Mouse (Mus musculus): Measurements from ENCODE around the gene Nmrk2. TPM values are rescaled to one million over a fixed set of nuclear protein-coding genes. Genes with fewer than 3 reads are reported as not detected.
A peak's percentile ranks its signal among the peaks of the same experiment; 100 is the strongest.

Gene Nmrk2
- polyA plus RNA-seq, 1 experiment, result 0.97 TPM

DNA sequence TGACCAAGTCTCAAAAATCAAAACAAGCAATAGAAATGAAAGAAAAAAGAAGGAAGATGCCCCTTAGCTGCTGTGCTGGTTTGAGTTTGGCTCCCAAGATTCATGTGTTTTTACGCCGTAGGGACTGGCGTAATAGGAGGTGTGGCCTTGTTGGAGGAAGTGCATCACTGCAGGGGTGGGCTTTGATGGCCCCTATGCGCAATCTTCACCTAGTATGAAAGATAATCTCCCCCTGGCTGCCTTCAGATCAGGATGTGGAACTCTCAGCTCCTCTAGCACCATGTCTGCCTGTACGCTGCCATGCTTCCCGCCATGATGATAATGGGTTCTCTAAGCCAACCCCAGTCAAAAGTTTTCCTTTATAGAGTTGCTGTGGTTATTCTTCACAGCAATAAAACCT lies 14.4 kb upstream of the Nmrk2 start:
- DNase-seq, result no peak
- H3K4me3 ChIP-seq (ENCODE audit: insufficient read depth, low read depth, low read length), result no peak overlapping the region
- no peaks in the 10 kb centered on the region for H3K27me3 ChIP-seq (replicated peaks; ENCODE audit: control insufficient read depth, insufficient read depth, low read length)
- TF ChIP-seq POLR2A (IDR thresholded peaks at IDR 0.05; ENCODE audit: low read depth, low read length), result no peak
- TF ChIP-seq CTCF (conservative IDR thresholded peaks at IDR 0.05; ENCODE audit: insufficient read depth, insufficient read length, low read depth, low read length), result no peak
- 0 out of 2 replicates have a peak, but pooled peaks cover 3% of the 10 kb centered on the region for H3K4me1 ChIP-seq (ENCODE audit: control insufficient read depth, insufficient read depth, low read length)
- no peaks in the 10 kb centered on the region for H3K36me3 ChIP-seq (ENCODE audit: control insufficient read depth, insufficient read depth, low read length)
- WGBS, result 86% methylated on average over 6 of the region's 6 CpGs
- H3K27ac ChIP-seq (ENCODE audit: insufficient read depth, low read depth, low read length), result no peak overlapping the region

DNA sequence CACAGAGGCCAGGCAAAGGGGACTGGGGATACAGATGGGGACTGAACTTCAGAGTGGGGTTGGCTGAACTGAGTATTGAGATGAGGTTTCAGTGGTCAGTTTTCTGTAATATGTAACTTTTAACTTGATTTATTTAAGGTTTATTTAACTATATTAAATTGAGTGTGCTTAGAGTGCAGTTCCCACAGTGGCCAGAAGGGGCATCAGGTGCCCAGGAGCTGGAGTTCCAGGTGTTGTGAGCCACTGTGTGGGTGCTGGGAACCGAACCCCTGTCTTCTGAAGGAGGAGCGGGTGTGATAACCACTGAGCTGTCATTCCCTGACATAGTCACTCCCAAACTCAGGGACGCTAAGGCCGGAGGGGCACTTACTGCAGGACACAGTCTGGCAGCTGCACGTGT lies 8.3 kb upstream of the Nmrk2 start:
- WGBS, result 98% methylated on average over 5 of the region's 5 CpGs
- Histone ChIP-seq H3K27me3 (replicated peaks; ENCODE audit: control insufficient read depth, insufficient read depth, low read length) (no peaks in the 10 kb centered on the region), H3K27ac (ENCODE audit: insufficient read depth, low read depth, low read length) (no peak overlapping the region), H3K4me3 (ENCODE audit: insufficient read depth, low read depth, low read length) (no peak overlapping the region), H3K36me3 (ENCODE audit: control insufficient read depth, insufficient read depth, low read length) (no peaks in the 10 kb centered on the region), H3K4me1 (ENCODE audit: control insufficient read depth, insufficient read depth, low read length) (no peaks in the 10 kb centered on the region)
- no peak for TF ChIP-seq POLR2A (IDR thresholded peaks at IDR 0.05; ENCODE audit: low read depth, low read length)
- 0 out of 2 replicates have a peak, but pooled peaks have one; percentile 19 for TF ChIP-seq CTCF (conservative IDR thresholded peaks at IDR 0.05; ENCODE audit: insufficient read depth, insufficient read length, low read depth, low read length)
- no peak for DNase-seq

DNA sequence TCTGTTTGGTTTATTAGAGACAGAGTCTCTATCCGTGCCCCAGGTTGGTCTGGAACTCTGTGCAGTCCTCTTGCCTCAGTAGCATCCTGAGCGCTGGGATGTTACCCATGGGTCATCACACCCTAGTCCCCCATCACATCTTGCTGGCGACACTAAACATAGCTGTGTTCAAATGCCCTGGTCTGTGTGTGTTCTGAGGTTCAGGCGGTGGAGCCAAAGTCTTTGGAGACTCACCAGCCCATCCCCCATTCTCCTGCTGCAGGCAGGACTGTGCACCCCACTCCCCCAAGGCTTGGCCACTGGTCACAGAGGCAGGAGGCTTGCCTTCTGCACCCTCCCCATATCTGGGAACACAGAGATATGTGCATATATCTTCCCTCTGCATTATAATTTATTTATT lies 2.3 kb upstream of the Nmrk2 start:
- Histone ChIP-seq H3K36me3 (ENCODE audit: control insufficient read depth, insufficient read depth, low read length) (no peaks in the 10 kb centered on the region), H3K27me3 (replicated peaks; ENCODE audit: control insufficient read depth, insufficient read depth, low read length) (no peaks in the 10 kb centered on the region), H3K27ac (ENCODE audit: insufficient read depth, low read depth, low read length) (no peak overlapping the region), H3K4me3 (ENCODE audit: insufficient read depth, low read depth, low read length) (no peak overlapping the region), H3K4me1 (ENCODE audit: control insufficient read depth, insufficient read depth, low read length) (no peaks in the 10 kb centered on the region)
- WGBS, result 73% methylated on average over 4 of the region's 4 CpGs
- DNase-seq, result no peak
- TF ChIP-seq CTCF (conservative IDR thresholded peaks at IDR 0.05; ENCODE audit: insufficient read depth, insufficient read length, low read depth, low read length), result no peak
- TF ChIP-seq POLR2A (IDR thresholded peaks at IDR 0.05; ENCODE audit: low read depth, low read length), result no peak

DNA sequence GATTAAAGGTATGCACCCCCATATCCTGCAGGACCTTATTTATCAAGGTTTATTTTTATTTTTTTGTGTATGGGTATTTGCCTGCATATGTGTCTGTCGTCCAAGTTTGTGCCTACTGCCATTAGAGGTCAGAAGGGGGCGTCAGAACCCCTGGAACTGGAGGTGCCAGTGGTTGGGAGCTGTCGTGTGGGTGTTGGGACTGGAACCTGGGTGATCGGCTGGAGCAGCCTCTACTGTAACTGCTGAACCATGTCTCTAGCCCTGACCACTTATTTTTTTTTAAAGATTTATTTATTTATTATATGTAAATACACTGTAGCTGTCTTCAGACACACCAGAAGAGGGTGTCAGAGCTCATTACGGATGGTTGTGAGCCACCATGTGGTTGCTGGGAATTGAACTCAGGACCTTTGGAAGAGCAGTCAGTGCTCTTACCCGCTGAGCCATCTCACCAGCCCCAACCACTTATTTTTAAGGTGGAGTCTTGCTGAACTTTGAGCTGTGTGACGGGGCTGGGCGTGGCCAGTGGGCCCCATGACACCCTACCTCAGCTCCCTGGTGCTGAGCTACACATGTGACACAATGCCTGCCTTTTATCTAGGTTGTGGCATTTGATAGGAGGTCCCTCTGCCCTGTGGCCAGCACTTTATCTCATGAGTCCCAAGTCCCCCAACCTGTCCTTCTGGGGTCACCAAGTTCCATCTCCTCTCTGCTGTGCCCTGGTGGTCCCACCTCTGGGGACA lies 1.3 kb upstream of the Nmrk2 start:
- DNase-seq, result no peak
- H3K27me3 ChIP-seq (replicated peaks; ENCODE audit: control insufficient read depth, insufficient read depth, low read length), result no peaks in the 10 kb centered on the region
- TF ChIP-seq CTCF (conservative IDR thresholded peaks at IDR 0.05; ENCODE audit: insufficient read depth, insufficient read length, low read depth, low read length) (no peak), POLR2A (IDR thresholded peaks at IDR 0.05; ENCODE audit: low read depth, low read length) (no peak)
- H3K27ac ChIP-seq (ENCODE audit: insufficient read depth, low read depth, low read length), result no peak overlapping the region
- H3K36me3 ChIP-seq (ENCODE audit: control insufficient read depth, insufficient read depth, low read length), result no peaks in the 10 kb centered on the region
- no peaks in the 10 kb centered on the region for H3K4me1 ChIP-seq (ENCODE audit: control insufficient read depth, insufficient read depth, low read length)
- WGBS, result 71% methylated on average over 8 of the region's 8 CpGs
- H3K4me3 ChIP-seq (ENCODE audit: insufficient read depth, low read depth, low read length), result no peak overlapping the region

DNA sequence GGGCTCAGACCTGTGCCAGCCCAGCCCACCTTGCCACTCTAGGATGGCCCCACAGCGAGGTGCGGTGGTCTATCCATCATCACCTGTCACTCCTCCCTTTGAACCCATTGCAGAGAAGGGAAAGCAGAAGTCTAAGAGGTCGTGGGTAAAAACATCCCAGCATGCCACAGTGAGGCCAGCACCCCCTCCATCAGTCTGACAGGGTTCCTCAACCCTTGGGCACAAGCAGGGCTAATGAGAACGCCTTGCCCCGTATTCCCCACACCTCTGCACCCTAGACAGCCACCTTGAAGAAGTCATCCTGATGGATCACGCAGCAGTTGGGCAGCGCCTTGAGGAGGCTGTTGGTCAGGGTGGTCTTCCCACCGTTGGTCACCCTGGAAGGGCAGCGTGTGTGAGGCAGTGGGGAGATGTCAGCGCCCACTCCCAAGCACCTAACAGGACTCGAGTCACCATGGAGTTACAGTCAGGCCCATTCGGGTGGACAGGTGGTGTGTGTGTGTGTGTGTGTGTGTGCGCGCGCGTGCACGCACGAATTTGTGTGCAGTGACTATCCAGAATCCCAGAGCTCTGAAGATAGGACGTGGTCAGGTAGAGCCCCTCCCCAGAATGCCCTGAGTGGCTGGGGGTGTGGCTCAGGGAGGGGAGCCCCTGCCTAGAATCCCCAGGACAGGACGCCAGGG lies 1.1 kb downstream of the Nmrk2 start:
- TF ChIP-seq CTCF (conservative IDR thresholded peaks at IDR 0.05; ENCODE audit: insufficient read depth, insufficient read length, low read depth, low read length), result no peak
- TF ChIP-seq POLR2A (IDR thresholded peaks at IDR 0.05; ENCODE audit: low read depth, low read length), result no peak
- Histone ChIP-seq H3K4me1 (ENCODE audit: control insufficient read depth, insufficient read depth, low read length) (no peaks in the 10 kb centered on the region), H3K36me3 (ENCODE audit: control insufficient read depth, insufficient read depth, low read length) (no peaks in the 10 kb centered on the region), H3K27me3 (replicated peaks; ENCODE audit: control insufficient read depth, insufficient read depth, low read length) (no peaks in the 10 kb centered on the region), H3K4me3 (ENCODE audit: insufficient read depth, low read depth, low read length) (no peak overlapping the region), H3K27ac (ENCODE audit: insufficient read depth, low read depth, low read length) (no peak overlapping the region)
- DNase-seq, result no peak
- whole genome bisulfite sequencing, result 81% methylated on average over 20 of the region's 20 CpGs

DNA sequence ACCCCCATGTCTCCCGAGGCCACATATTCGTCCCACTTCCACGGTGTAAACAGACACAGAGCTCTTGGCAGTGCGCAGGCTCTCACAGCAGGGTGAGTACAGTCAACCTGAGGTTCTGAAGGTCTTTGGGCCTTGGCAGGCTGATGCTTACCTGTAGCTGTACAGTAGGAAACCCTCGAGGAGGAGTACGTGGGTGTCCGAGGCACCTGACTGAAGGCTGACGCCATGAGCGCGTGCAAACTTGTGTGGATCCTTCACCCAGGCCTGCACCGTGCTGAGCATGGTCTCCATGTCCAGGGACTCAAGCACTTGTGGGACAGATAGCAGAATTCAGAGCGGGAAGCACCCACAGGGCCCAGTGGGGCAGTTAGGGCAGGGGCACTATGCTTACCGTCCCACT lies 1.7 kb downstream of the Nmrk2 start:
- Histone ChIP-seq H3K4me1 (ENCODE audit: control insufficient read depth, insufficient read depth, low read length) (no peaks in the 10 kb centered on the region), H3K36me3 (ENCODE audit: control insufficient read depth, insufficient read depth, low read length) (no peaks in the 10 kb centered on the region), H3K27me3 (replicated peaks; ENCODE audit: control insufficient read depth, insufficient read depth, low read length) (no peaks in the 10 kb centered on the region), H3K4me3 (ENCODE audit: insufficient read depth, low read depth, low read length) (no peak overlapping the region), H3K27ac (ENCODE audit: insufficient read depth, low read depth, low read length) (no peak overlapping the region)
- TF ChIP-seq CTCF (conservative IDR thresholded peaks at IDR 0.05; ENCODE audit: insufficient read depth, insufficient read length, low read depth, low read length) (no peak), POLR2A (IDR thresholded peaks at IDR 0.05; ENCODE audit: low read depth, low read length) (no peak)
- DNase-seq, result no peak
- WGBS, result 84% methylated on average over 13 of the region's 13 CpGs

DNA sequence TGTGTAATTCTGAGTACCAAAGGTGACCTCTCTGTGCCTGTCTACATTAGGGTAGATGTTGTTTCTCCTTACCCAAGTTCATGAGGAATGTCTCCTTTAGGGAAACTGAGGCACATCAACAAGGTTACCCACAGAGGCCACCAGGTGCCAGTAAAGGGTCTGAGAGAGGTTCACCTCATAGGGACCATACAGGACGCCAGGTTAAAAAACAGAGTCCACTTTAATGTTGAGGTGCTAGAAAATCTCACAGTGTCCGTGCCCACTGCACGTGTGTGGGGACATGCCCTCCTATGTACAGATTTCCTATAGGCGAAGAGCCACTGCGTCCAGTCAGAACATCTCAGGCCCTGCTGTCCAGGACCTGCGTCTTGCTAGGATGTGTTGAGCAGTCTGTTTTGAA lies 2.9 kb downstream of the Nmrk2 start:
- H3K4me3 ChIP-seq (ENCODE audit: insufficient read depth, low read depth, low read length), result no peak overlapping the region
- no peak for DNase-seq
- no peaks in the 10 kb centered on the region for H3K4me1 ChIP-seq (ENCODE audit: control insufficient read depth, insufficient read depth, low read length)
- no peaks in the 10 kb centered on the region for H3K27me3 ChIP-seq (replicated peaks; ENCODE audit: control insufficient read depth, insufficient read depth, low read length)
- no peak overlapping the region for H3K27ac ChIP-seq (ENCODE audit: insufficient read depth, low read depth, low read length)
- no peak for TF ChIP-seq CTCF (conservative IDR thresholded peaks at IDR 0.05; ENCODE audit: insufficient read depth, insufficient read length, low read depth, low read length)
- WGBS, result 86% methylated on average over 6 of the region's 6 CpGs
- no peaks in the 10 kb centered on the region for H3K36me3 ChIP-seq (ENCODE audit: control insufficient read depth, insufficient read depth, low read length)
